Mouse (Mus musculus) ES-Bruce4 (cell line): ENCODE results near the gene Rmdn3. TPM values are rescaled to one million over a fixed set of nuclear protein-coding genes. Genes with fewer than 3 reads are reported as not detected.

ENCODE experiments used
- H3K27ac ChIP-seq: 2 replicates; pipeline ENCODE4 v1.5.1; 2012; ENCODE audit warnings: low read length, inconsistent platforms; ENCODE audit not compliant: insufficient read depth
- H3K27me3 ChIP-seq: 2 replicates; pipeline ENCODE4 v1.6.1; 2012; ENCODE audit warnings: mild to moderate bottlenecking, low read length, inconsistent platforms; ENCODE audit not compliant: control insufficient read depth, poor library complexity, insufficient read depth, severe bottlenecking
- H3K36me3 ChIP-seq: 2 replicates; pipeline ENCODE4 v1.6.1; 2012; ENCODE audit warnings: inconsistent platforms, mild to moderate bottlenecking, low read length, moderate library complexity; ENCODE audit not compliant: control insufficient read depth, poor library complexity, insufficient read depth, severe bottlenecking
- H3K4me1 ChIP-seq: one replicate; pipeline ENCODE4 v1.8.1; 2011; ENCODE audit warnings: low read length; ENCODE audit not compliant: control insufficient read depth, insufficient read depth
- H3K4me3 ChIP-seq: 2 replicates; pipeline ENCODE4 v1.5.1; 2011; ENCODE audit warnings: low read depth, mild to moderate bottlenecking, low read length
- H3K9ac ChIP-seq: 2 replicates; pipeline ENCODE4 v1.6.1; 2012; ENCODE audit warnings: low read depth, mild to moderate bottlenecking, inconsistent platforms; ENCODE audit not compliant: poor library complexity, severe bottlenecking
- H3K9me3 ChIP-seq: replicated peaks from 2 replicates; pipeline ENCODE4 v1.6.1; 2012; ENCODE audit warnings: mild to moderate bottlenecking, low read length, inconsistent platforms; ENCODE audit not compliant: control insufficient read depth, poor library complexity, insufficient read depth, severe bottlenecking
- CTCF ChIP-seq: IDR thresholded peaks from one replicate; pipeline ENCODE4 v1.8.1; 2011; ENCODE audit warnings: low read depth, low read length
- EP300 ChIP-seq: IDR thresholded peaks from 2 replicates; pipeline ENCODE4 v1.6.1; 2011; ENCODE audit warnings: low read depth, low read length; ENCODE audit not compliant: insufficient read depth
- POLR2A ChIP-seq: IDR thresholded peaks from one replicate; pipeline ENCODE4 v1.8.1; 2011; ENCODE audit warnings: low read length; ENCODE audit not compliant: insufficient read depth
- polyA plus RNA-seq: library from polyadenylated mRNA; stranded (reverse); fragments of >200 nt; gene quantifications from 2 replicates; pipeline ENCODE4 v1.2.4, GENCODE M21; 2011; ENCODE audit warnings: low read depth; ENCODE audit not compliant: missing spikeins, insufficient read depth, insufficient read length

Gene Rmdn3
- polyA plus RNA-seq, 1 experiment = 25.4 TPM

DNA sequence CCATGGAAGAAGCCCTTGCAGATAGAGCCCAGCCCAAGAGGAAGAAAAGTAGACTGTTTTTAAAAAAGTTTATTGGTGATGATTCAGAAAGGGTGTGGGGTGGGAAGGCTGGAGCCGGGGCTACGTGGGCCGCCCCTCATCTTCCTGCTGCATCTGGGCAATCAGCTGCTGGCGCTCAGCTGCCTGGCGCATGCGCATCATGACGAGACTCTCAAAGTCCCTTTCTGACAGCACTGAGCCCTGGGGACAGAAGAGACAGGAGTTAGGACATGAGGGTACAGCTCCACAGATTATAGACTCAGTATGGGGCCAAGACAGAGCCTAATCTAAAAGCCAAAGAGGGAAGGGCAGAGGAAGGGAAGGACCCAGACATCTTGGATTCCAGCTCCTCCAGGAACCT, 15.6 kb upstream of the Rmdn3 start:
- Histone ChIP-seq H3K9ac (no peak overlapping the region), H3K27me3 (no peaks in the 10 kb centered on the region), H3K36me3 (no peaks in the 10 kb centered on the region), H3K4me3 (no peak overlapping the region), H3K27ac (no peak overlapping the region), H3K9me3 (no peaks in the 10 kb centered on the region), H3K4me1 (no peaks in the 10 kb centered on the region)
- no peak for TF ChIP-seq CTCF
- TF ChIP-seq EP300 = no peak
- no peak for TF ChIP-seq POLR2A

- TF ChIP-seq POLR2A (no peak), EP300 (no peak), CTCF (no peak)
- Histone ChIP-seq H3K4me1 (no peaks in the 10 kb centered on the region), H3K36me3 (no peaks in the 10 kb centered on the region), H3K4me3 (no peak overlapping the region), H3K27ac (no peak overlapping the region), H3K9me3 (no peaks in the 10 kb centered on the region), H3K9ac (no peak overlapping the region), H3K27me3 (no peaks in the 10 kb centered on the region)
Measured at GRCm38 (mm10) chr2:119171574-119171973, 14.7 kb upstream of the Rmdn3 start.

GRCm38 (mm10) chr2:119170282-119170681, 13.4 kb upstream of the Rmdn3 start:
- H3K9me3 ChIP-seq = no peaks in the 10 kb centered on the region
- no peak for TF ChIP-seq POLR2A
- no peak for TF ChIP-seq CTCF
- no peak for TF ChIP-seq EP300
- H3K9ac ChIP-seq = no peak overlapping the region
- H3K4me1 ChIP-seq = no peaks in the 10 kb centered on the region
- H3K4me3 ChIP-seq = no peak overlapping the region
- H3K36me3 ChIP-seq = no peaks in the 10 kb centered on the region
- no peaks in the 10 kb centered on the region for H3K27me3 ChIP-seq
- H3K27ac ChIP-seq = no peak overlapping the region

GRCm38 (mm10) chr2:119167866-119168256, 11.0 kb upstream of the Rmdn3 start:
- Histone ChIP-seq H3K4me3 (peak overlapping the region; percentile 64), H3K4me1 (no peaks in the 10 kb centered on the region), H3K36me3 (no peaks in the 10 kb centered on the region), H3K9ac (peak overlapping the region; percentile 26), H3K27ac (no peak overlapping the region), H3K27me3 (no peaks in the 10 kb centered on the region), H3K9me3 (no peaks in the 10 kb centered on the region)
- TF ChIP-seq CTCF (no peak), POLR2A (no peak), EP300 (no peak)

DNA sequence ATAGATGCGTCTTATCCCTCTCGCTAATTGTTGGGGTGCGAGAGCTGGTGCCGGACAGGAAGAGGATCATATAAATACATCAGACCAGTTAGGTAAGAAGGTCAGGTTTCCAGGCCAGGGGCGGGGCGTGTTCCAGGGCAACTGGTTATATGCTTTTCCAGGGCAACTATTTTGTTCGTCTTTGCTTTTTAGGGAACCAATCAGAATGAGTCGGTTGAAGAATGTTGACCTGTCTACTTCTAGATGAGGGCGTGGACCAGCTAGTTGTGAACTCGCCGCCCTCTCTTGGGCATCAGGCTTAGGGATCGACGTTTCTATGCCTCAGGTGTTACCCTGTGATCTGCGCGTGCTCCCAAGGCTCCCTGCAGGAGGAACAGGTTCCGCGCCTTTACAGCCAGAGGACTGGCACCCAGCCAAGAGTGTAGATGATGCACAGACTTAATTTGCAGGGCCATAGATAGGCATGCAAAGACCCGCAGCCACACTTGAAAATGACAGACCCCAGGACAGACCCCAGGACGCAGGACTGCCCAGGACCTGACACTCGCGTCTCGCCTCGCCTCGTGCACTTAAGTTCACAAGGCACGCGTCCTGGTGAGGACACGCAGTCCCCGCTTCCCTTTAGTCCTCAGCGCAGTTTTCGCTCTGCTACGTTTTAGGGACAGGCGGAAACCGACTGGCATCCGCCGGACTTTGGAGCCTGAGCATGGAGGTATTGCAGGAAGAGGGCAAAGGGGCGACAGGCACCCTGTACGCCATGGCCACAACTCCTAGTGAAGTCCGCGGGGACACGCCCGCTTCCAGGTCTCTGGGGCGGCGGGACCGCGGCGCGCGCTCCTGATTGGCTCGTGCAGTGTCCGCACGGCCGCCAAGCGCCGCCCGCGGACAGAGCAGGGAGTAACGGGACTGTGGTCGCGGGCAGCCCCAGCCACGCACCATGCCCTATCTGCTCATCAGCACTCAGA, 10.3 kb upstream of the Rmdn3 start, which contains the start of gene Gchfr:
Gene Gchfr (plus strand): TSS at position 873 of the 965 bp plus-strand sequence.
- H3K27ac ChIP-seq = no peak within 1 kb of the TSS
- H3K27me3 ChIP-seq = no peaks in the 10 kb centered on the region
- no peaks in the 10 kb centered on the region for H3K36me3 ChIP-seq
- no peak for TF ChIP-seq CTCF
- no peak for TF ChIP-seq POLR2A
- TF ChIP-seq EP300 = no peak
- no peaks in the 10 kb centered on the region for H3K9me3 ChIP-seq
- H3K4me1 ChIP-seq = no peaks in the 10 kb centered on the region
- peak within 1 kb of the TSS; percentile 26 for H3K9ac ChIP-seq
- peak within 1 kb of the TSS; percentile 64 for H3K4me3 ChIP-seq

DNA sequence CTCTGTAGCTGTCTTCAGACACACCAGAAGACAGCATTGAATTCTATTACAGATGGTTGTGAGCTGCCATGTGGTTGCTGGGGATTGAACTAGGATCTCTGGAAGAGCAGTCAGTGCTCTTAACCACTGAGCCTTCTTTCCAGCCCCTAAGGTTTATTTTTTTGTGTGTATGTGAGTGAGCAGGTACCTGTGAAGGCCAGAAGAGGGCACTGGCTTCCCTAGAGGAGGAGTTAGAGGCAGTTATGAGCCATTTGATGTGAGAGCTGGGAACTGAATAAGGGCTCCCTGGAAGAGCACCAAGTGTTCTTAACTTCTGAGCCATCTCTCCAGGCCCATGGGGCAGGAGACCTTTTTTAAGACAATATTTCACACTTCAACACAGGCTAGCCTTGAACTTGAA, 8.6 kb upstream of the Rmdn3 start:
- TF ChIP-seq POLR2A (no peak), EP300 (no peak), CTCF (no peak)
- H3K9ac ChIP-seq = no peak overlapping the region
- no peak overlapping the region for H3K27ac ChIP-seq
- peaks cover 2% of the 10 kb centered on the region for H3K4me1 ChIP-seq
- no peaks in the 10 kb centered on the region for H3K9me3 ChIP-seq
- H3K36me3 ChIP-seq = no peaks in the 10 kb centered on the region
- no peaks in the 10 kb centered on the region for H3K27me3 ChIP-seq
- no peak overlapping the region for H3K4me3 ChIP-seq
